Comparison of ENCODE assay signal across 14 mouse cellular contexts in genomic region chr4:62562006-62562405, GRCm38 (mm10). TPM values are rescaled to one million over a fixed set of nuclear protein-coding genes. Genes with fewer than 3 reads are reported as not detected.
DNase-seq lines count a peak whose midpoint lies in the region; ATAC-seq lines count a peak whose summit lies in the region.
"Had no signal": no experiment of that assay in that cellular context is flagged by ENCODE, and none has a peak within 500 bp of the region (broad histone marks: within the 10 kb centered on the region; RNA-seq: fewer than 3 reads in every experiment).

No protein-coding gene starts in this region.

- no peak overlapping the region for H3K9ac ChIP-seq in forebrain, embryonic 12.5 days
- no peak overlapping the region for H3K9ac ChIP-seq in forebrain, embryonic 11.5 days (ENCODE audit: low read length)
- H3K9ac ChIP-seq in hindbrain, embryonic 16.5 days (ENCODE audit: low read depth, low read length): no peak overlapping the region
- peak overlapping the region; percentile 44; the same call in 1 of the 2 replicates for H3K9ac ChIP-seq in neural tube, embryonic 13.5 days
- no peak overlapping the region for H3K9ac ChIP-seq in liver, embryonic 11.5 days (ENCODE audit: low read depth, low read length)
- H3K9ac ChIP-seq: embryonic facial prominence, embryonic 15.5 days; heart, embryonic 12.5 days; liver, embryonic 13.5 days; stomach, embryonic 15.5 days had no signal

- peaks cover 5% of the 10 kb centered on the region; the same call in 1 of the 2 replicates for H3K4me1 ChIP-seq in forebrain, embryonic 12.5 days
- H3K4me1 ChIP-seq in forebrain, embryonic 11.5 days (replicated peaks; ENCODE audit: control insufficient read depth, insufficient read depth, low read length): no peaks in the 10 kb centered on the region
- no peaks in the 10 kb centered on the region for H3K4me1 ChIP-seq in hindbrain, embryonic 16.5 days (ENCODE audit: control insufficient read depth, insufficient read depth, low read depth, low read length)
- peaks cover 8% of the 10 kb centered on the region for H3K4me1 ChIP-seq in neural tube, embryonic 13.5 days (replicated peaks)
- H3K4me1 ChIP-seq in liver, embryonic 11.5 days (replicated peaks; ENCODE audit: control insufficient read depth, insufficient read depth, low read length): no peaks in the 10 kb centered on the region
- H3K4me1 ChIP-seq: liver, embryonic 13.5 days had no signal

- H3K36me3 ChIP-seq in forebrain, embryonic 12.5 days (replicated peaks): no peaks in the 10 kb centered on the region
- H3K36me3 ChIP-seq in forebrain, embryonic 11.5 days (ENCODE audit: control insufficient read depth, insufficient read depth, low read length): no peaks in the 10 kb centered on the region
- H3K36me3 ChIP-seq in hindbrain, embryonic 16.5 days (ENCODE audit: control insufficient read depth, insufficient read depth, low read length): no peaks in the 10 kb centered on the region
- H3K36me3 ChIP-seq in neural tube, embryonic 13.5 days: no peaks in the 10 kb centered on the region
- no peaks in the 10 kb centered on the region for H3K36me3 ChIP-seq in liver, embryonic 11.5 days (ENCODE audit: control insufficient read depth, insufficient read depth, low read length)
- H3K36me3 ChIP-seq: embryonic facial prominence, embryonic 15.5 days; heart, embryonic 12.5 days; liver, embryonic 13.5 days; stomach, embryonic 15.5 days had no signal

- no peak overlapping the region for H3K4me2 ChIP-seq in forebrain, embryonic 12.5 days
- H3K4me2 ChIP-seq in forebrain, embryonic 11.5 days (ENCODE audit: low read depth, low read length, severe bottlenecking): no peak overlapping the region
- H3K4me2 ChIP-seq in hindbrain, embryonic 16.5 days (ENCODE audit: low read length): no peak overlapping the region
- H3K4me2 ChIP-seq in neural tube, embryonic 13.5 days: no peak overlapping the region
- H3K4me2 ChIP-seq in liver, embryonic 11.5 days: no peak overlapping the region
- H3K4me2 ChIP-seq: embryonic facial prominence, embryonic 15.5 days; heart, embryonic 12.5 days; liver, embryonic 13.5 days; stomach, embryonic 15.5 days had no signal

- WGBS in forebrain, embryonic 12.5 days: 84% methylated on average over 4 of the region's 4 CpGs
- 78% methylated on average over 4 of the region's 4 CpGs for WGBS in forebrain, embryonic 11.5 days
- 76% methylated on average over 4 of the region's 4 CpGs for WGBS in hindbrain, embryonic 16.5 days
- WGBS in neural tube, embryonic 13.5 days: 78% methylated on average over 3 of the region's 4 CpGs
- 62% methylated on average over 4 of the region's 4 CpGs for WGBS in liver, embryonic 11.5 days

- peak overlapping the region; percentile 37; the same call in 1 of the 2 replicates for H3K27ac ChIP-seq in forebrain, embryonic 12.5 days
- no peak overlapping the region for H3K27ac ChIP-seq in forebrain, embryonic 11.5 days (ENCODE audit: low read depth, low read length)
- H3K27ac ChIP-seq in hindbrain, embryonic 16.5 days (ENCODE audit: low read depth, low read length): no peak overlapping the region
- H3K27ac ChIP-seq in neural tube, embryonic 13.5 days (replicated peaks): no peak overlapping the region
- no peak overlapping the region for H3K27ac ChIP-seq in liver, embryonic 11.5 days (ENCODE audit: low read depth, low read length)
- H3K27ac ChIP-seq: embryonic facial prominence, embryonic 15.5 days; layer of hippocampus, adult 2 months; liver, embryonic 13.5 days; stomach, embryonic 15.5 days had no signal

- no peaks in the 10 kb centered on the region for H3K9me3 ChIP-seq in forebrain, embryonic 12.5 days
- H3K9me3 ChIP-seq in forebrain, embryonic 11.5 days (ENCODE audit: control insufficient read depth, low read length): no peaks in the 10 kb centered on the region
- no peaks in the 10 kb centered on the region for H3K9me3 ChIP-seq in hindbrain, embryonic 16.5 days (ENCODE audit: control insufficient read depth, low read length)
- H3K9me3 ChIP-seq in neural tube, embryonic 13.5 days: no peaks in the 10 kb centered on the region
- H3K9me3 ChIP-seq in liver, embryonic 11.5 days (ENCODE audit: control insufficient read depth, low read length): no peaks in the 10 kb centered on the region
- H3K9me3 ChIP-seq: embryonic facial prominence, embryonic 15.5 days; heart, embryonic 12.5 days; liver, embryonic 13.5 days; stomach, embryonic 15.5 days had no signal

- peaks cover 9% of the 10 kb centered on the region for H3K27me3 ChIP-seq in forebrain, embryonic 12.5 days
- no peaks in the 10 kb centered on the region for H3K27me3 ChIP-seq in forebrain, embryonic 11.5 days (ENCODE audit: control insufficient read depth, insufficient read depth, low read length)
- no peaks in the 10 kb centered on the region for H3K27me3 ChIP-seq in hindbrain, embryonic 16.5 days (replicated peaks; ENCODE audit: control insufficient read depth, insufficient read depth, low read length)
- H3K27me3 ChIP-seq in neural tube, embryonic 13.5 days: no peaks in the 10 kb centered on the region
- no peaks in the 10 kb centered on the region for H3K27me3 ChIP-seq in liver, embryonic 11.5 days (replicated peaks; ENCODE audit: control insufficient read depth, insufficient read depth, low read length)
- H3K27me3 ChIP-seq: embryonic facial prominence, embryonic 15.5 days; liver, embryonic 13.5 days; stomach, embryonic 15.5 days had no signal

- no peak for ATAC-seq in forebrain, embryonic 12.5 days (ENCODE audit: low FRiP score)
- ATAC-seq in forebrain, embryonic 11.5 days (replicated peaks; ENCODE audit: low FRiP score): no peak
- ATAC-seq in hindbrain, embryonic 16.5 days: 0 out of 2 replicates have a peak, but pooled peaks have one; percentile 22
- ATAC-seq in neural tube, embryonic 13.5 days (ENCODE audit: low read depth): no peak
- ATAC-seq in liver, embryonic 11.5 days (replicated peaks; ENCODE audit: low FRiP score): no peak

- DNase-seq in forebrain, embryonic 11.5 days (ENCODE audit: low spot score): no peak
- DNase-seq in spleen, postnatal 36 days (ENCODE audit: low spot score in 2 of 2): peak; percentile 18 to 33
- DNase-seq in spleen, adult 12 weeks (ENCODE audit: low spot score): no peak
- no peak for DNase-seq in liver, embryonic 11.5 days (ENCODE audit: low spot score)
- no peak for DNase-seq in layer of hippocampus, postnatal 25 days (ENCODE audit: extremely low spot score in 1 of 2, low spot score in 1 of 2)

- H3K4me3 ChIP-seq in forebrain, embryonic 12.5 days (replicated peaks): no peak overlapping the region
- no peak overlapping the region for H3K4me3 ChIP-seq in forebrain, embryonic 11.5 days (ENCODE audit: low read depth, low read length)
- H3K4me3 ChIP-seq in hindbrain, embryonic 16.5 days (ENCODE audit: low read length): no peak overlapping the region
- H3K4me3 ChIP-seq in neural tube, embryonic 13.5 days: no peak overlapping the region
- no peak overlapping the region for H3K4me3 ChIP-seq in liver, embryonic 11.5 days (ENCODE audit: low read depth, low read length)
- H3K4me3 ChIP-seq: embryonic facial prominence, embryonic 15.5 days; heart, embryonic 12.5 days; layer of hippocampus, adult 2 months; liver, embryonic 13.5 days; stomach, embryonic 15.5 days had no signal

RNA-seq across cellular contexts. Expression of gene Rgs3, which starts 2.4 kb away (rescaled TPM):
- 54.3 and 60.2 TPM in 2 replicates for polyA plus RNA-seq in forebrain, embryonic 12.5 days (2016; fragmentation: Nextera tagmentation; extraction: Ambion mirVana)
- 33.6 and 39.7 TPM in 2 replicates for polyA plus RNA-seq in forebrain, embryonic 11.5 days (2014; fragmentation: Nextera tagmentation; extraction: Ambion mirVana)
- 58.1 and 64.6 TPM in 2 replicates for polyA plus RNA-seq in hindbrain, embryonic 16.5 days (2015; fragmentation: Nextera tagmentation; extraction: Ambion mirVana)
- 71.4 and 79.0 TPM in 2 replicates for polyA plus RNA-seq in neural tube, embryonic 13.5 days (2015; fragmentation: Nextera tagmentation; extraction: Ambion mirVana)
- polyA plus RNA-seq in liver, embryonic 11.5 days (2014; fragmentation: Nextera tagmentation; extraction: Ambion mirVana): 9.7 and 12.3 TPM in 2 replicates
- total RNA-seq in layer of hippocampus, postnatal 25 days (2021): 10 to 100 TPM; 18.9 to 23.6 TPM

RNA-seq across cellular contexts. Expression of gene 4933430I17Rik, which starts 36.8 kb away (rescaled TPM):
- 1.4 TPM in 2 replicates for polyA plus RNA-seq in forebrain, embryonic 12.5 days (2016; fragmentation: Nextera tagmentation; extraction: Ambion mirVana)
- polyA plus RNA-seq in forebrain, embryonic 11.5 days (2014; fragmentation: Nextera tagmentation; extraction: Ambion mirVana): 1.1 and 1.8 TPM in 2 replicates
- polyA plus RNA-seq in hindbrain, embryonic 16.5 days (2015; fragmentation: Nextera tagmentation; extraction: Ambion mirVana): 0.53 and 0.71 TPM in 2 replicates
- polyA plus RNA-seq in neural tube, embryonic 13.5 days (2015; fragmentation: Nextera tagmentation; extraction: Ambion mirVana): 0.70 and 0.87 TPM in 2 replicates
- 0.36 and 0.49 TPM in 2 replicates for polyA plus RNA-seq in liver, embryonic 11.5 days (2014; fragmentation: Nextera tagmentation; extraction: Ambion mirVana)
- under 1 TPM; 0.21 to 0.54 TPM for total RNA-seq in layer of hippocampus, postnatal 25 days (2021)
- total RNA-seq: hematopoietic stem cell, adult 5-6 weeks had no signal

RNA-seq across cellular contexts. Expression of gene Pole3, which starts 37.1 kb away (rescaled TPM):
- polyA plus RNA-seq in forebrain, embryonic 12.5 days (2016; fragmentation: Nextera tagmentation; extraction: Ambion mirVana): 113 and 115 TPM in 2 replicates
- polyA plus RNA-seq in forebrain, embryonic 11.5 days (2014; fragmentation: Nextera tagmentation; extraction: Ambion mirVana): 132 and 135 TPM in 2 replicates
- 61.8 and 62.3 TPM in 2 replicates for polyA plus RNA-seq in hindbrain, embryonic 16.5 days (2015; fragmentation: Nextera tagmentation; extraction: Ambion mirVana)
- 61.8 and 63.1 TPM in 2 replicates for polyA plus RNA-seq in neural tube, embryonic 13.5 days (2015; fragmentation: Nextera tagmentation; extraction: Ambion mirVana)
- 102 and 106 TPM in 2 replicates for polyA plus RNA-seq in liver, embryonic 11.5 days (2014; fragmentation: Nextera tagmentation; extraction: Ambion mirVana)
- total RNA-seq in layer of hippocampus, postnatal 25 days (2021): 10 to 100 TPM; 21.0 to 21.9 TPM

RNA-seq across cellular contexts. Expression of gene Alad, which starts 42.3 kb away (rescaled TPM):
- 67.5 and 74.1 TPM in 2 replicates for polyA plus RNA-seq in forebrain, embryonic 12.5 days (2016; fragmentation: Nextera tagmentation; extraction: Ambion mirVana)
- polyA plus RNA-seq in forebrain, embryonic 11.5 days (2014; fragmentation: Nextera tagmentation; extraction: Ambion mirVana): 89.3 and 98.2 TPM in 2 replicates
- 72.2 and 75.6 TPM in 2 replicates for polyA plus RNA-seq in hindbrain, embryonic 16.5 days (2015; fragmentation: Nextera tagmentation; extraction: Ambion mirVana)
- 49.8 and 58.8 TPM in 2 replicates for polyA plus RNA-seq in neural tube, embryonic 13.5 days (2015; fragmentation: Nextera tagmentation; extraction: Ambion mirVana)
- polyA plus RNA-seq in liver, embryonic 11.5 days (2014; fragmentation: Nextera tagmentation; extraction: Ambion mirVana): 468 and 489 TPM in 2 replicates
- 10 to 100 TPM; 25.8 to 28.9 TPM for total RNA-seq in layer of hippocampus, postnatal 25 days (2021)

RNA-seq across cellular contexts. Expression of gene Hdhd3, which starts 58.7 kb away (rescaled TPM):
- polyA plus RNA-seq in forebrain, embryonic 12.5 days (2016; fragmentation: Nextera tagmentation; extraction: Ambion mirVana): 7.7 and 9.5 TPM in 2 replicates
- 9.1 and 10.1 TPM in 2 replicates for polyA plus RNA-seq in forebrain, embryonic 11.5 days (2014; fragmentation: Nextera tagmentation; extraction: Ambion mirVana)
- polyA plus RNA-seq in hindbrain, embryonic 16.5 days (2015; fragmentation: Nextera tagmentation; extraction: Ambion mirVana): 11.2 and 11.5 TPM in 2 replicates
- polyA plus RNA-seq in neural tube, embryonic 13.5 days (2015; fragmentation: Nextera tagmentation; extraction: Ambion mirVana): 13.1 and 14.2 TPM in 2 replicates
- 10.1 and 10.9 TPM in 2 replicates for polyA plus RNA-seq in liver, embryonic 11.5 days (2014; fragmentation: Nextera tagmentation; extraction: Ambion mirVana)
- 10 to 100 TPM in 1 of 2 experiments, 1 to 10 TPM in 1; 9.4 to 10.7 TPM for total RNA-seq in layer of hippocampus, postnatal 25 days (2021)

Comparison
In these comparisons a context has a peak if more than half of its experiments do, and no peak if none do; other contexts are left out.
1. DNase-seq: peak in spleen, postnatal 36 days (2 of 2); none in forebrain, embryonic 11.5 days (single experiment), spleen, adult 12 weeks (single experiment), liver, embryonic 11.5 days (single experiment) and layer of hippocampus, postnatal 25 days (0 of 2).